Mouse (Mus musculus) mature B cell (primary cell): ENCODE measurements at regions not wholly inside any gene's neighbourhood (a gene's known extent, or its start where the extent isn't known, plus 50 kb on each side); places are given as distances from the start of the nearest gene placed in this dataset.

ENCODE experiments used
- in situ Hi-C: fragments of 300-500 bp; cut with MboI; formaldehyde crosslinking; loops from 2 replicates; pipeline ENCODE4 v1.14.3; 2019

- in situ Hi-C loops: no loop called here
These were observed 186.0 kb downstream of the Setd4 start for GRCm38 (mm10) chr16:93417831-93418230.

DNA sequence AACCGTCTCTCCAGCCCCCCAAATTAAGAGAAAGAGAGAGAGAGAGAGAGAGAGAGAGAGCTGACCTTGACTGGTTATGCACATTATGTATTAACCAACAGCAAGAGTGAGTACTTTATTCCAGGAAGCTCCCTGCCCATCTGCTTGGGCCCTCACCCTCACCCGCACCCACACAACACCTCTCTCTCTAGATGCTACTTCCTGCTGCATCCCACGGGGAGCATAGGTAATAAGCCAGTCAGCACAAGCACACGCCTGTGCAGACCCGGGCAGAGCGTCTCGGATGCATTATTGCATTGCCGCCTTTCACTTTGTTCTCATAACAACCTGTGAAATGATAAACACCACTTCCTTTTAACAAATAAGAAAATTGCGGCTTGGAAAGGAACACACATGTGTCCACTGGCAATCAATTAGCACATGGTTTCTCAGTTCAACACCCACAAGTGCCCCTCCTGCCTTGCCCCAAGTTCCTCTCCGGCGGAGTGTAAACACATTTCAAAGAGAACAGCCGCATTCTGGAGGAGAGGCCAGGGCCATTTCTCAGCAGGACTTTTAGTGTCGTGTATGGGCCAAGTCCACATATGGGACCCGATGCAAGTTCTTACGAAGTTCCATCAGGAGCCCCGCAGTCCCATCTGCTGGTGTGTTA is 211.7 kb downstream of the Setd4 start:
- in situ Hi-C loops: no loop called here

- in situ Hi-C loops: no loop called here
These were observed 216.2 kb downstream of the Setd4 start for GRCm38 (mm10) chr16:93387578-93388116.

- in situ Hi-C loops: no loop called here
These were observed 219.8 kb downstream of the Setd4 start for GRCm38 (mm10) chr16:93384039-93384537.

DNA sequence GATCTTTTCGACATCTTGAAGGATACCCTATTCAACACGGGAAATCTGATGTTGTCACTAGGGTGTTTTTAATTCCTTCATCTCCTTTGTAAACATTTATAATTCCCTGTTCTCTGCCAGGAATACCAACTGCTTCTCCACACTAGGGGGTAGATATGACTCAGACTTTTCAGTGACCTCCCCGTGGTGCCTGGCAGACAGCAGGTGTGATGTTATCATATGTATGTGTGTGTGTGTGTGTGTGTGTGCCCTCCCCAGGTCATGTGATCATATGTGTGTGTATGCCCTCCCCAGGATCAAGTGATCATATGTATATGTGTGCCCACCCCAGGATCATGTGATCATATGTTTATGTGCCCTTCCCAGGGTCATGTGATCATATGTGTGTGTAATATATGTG is 220.9 kb downstream of the Setd4 start:
- in situ Hi-C loops: no loop called here

DNA sequence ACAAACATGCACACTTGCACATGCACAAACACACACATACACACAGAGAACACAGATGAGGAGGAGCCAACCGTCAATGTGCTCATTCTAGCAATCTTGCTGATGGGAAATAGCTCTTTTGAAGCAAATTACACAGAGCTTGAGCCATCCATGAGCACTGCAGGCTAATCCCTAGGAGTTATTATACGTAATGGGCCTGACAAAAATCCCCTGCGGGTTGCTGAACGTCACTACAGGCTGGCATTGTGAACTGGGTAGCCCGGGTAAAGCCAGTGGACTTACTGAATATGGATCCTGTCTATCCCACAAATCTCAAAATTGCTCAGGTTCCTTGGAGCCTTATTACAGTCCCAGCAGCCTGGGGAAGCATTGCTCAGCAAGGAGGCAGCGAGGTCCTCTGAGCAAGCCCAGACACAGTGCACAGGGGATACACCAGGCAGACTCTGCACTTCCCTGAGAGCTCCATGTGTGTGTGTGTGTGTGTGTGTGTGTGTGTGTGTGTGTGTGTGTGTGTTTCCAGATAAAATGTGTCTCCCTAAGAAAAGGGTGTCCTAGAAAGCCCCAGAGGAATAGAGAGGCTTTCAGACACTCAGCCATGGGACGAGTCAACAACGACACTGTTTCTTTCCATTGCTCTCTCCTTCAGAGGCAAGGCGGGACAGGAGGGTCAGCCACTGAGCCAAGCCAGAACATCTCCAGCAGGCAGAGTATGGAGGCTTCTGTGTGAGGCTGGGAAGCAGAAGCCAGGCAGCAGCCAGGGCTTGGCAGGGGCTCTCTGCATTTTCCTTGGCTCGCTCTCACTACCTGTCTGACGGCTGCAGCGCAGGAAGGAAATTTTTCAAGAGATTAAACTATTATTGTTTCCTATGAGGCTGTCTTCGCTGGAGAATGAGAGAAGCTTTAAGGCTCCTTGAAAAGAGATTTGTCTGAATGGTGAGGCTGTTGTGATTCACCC is 222.9 kb downstream of the Setd4 start:
- in situ Hi-C loops: no loop called here

DNA sequence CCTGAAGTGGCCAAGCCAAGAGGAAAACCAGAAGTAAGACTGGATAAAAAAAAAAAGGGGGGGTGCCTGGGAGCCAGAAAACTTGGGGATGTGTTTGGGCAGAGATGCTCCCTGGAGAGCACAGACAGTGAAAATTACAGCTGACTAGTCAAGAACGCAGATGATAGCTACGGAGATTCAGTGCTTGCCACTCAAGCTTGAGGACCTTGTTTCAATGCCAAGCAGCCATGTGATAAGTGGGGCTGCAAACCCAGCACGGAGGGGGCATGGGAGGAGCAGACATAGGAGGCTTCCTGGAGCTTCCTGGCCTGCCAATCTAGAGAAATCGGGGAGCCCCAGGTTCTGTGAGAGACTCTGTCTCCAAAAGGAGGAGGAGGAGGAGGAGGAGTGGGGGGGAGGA is 223.7 kb downstream of the Setd4 start:
- in situ Hi-C loops: no loop called here

GRCm38 (mm10) chr16:93379611-93380010 is 224.3 kb downstream of the Setd4 start:
- in situ Hi-C loops: no loop called here

GRCm38 (mm10) chr16:93374669-93375068 is 229.2 kb downstream of the Setd4 start:
- in situ Hi-C loops: no loop called here

DNA sequence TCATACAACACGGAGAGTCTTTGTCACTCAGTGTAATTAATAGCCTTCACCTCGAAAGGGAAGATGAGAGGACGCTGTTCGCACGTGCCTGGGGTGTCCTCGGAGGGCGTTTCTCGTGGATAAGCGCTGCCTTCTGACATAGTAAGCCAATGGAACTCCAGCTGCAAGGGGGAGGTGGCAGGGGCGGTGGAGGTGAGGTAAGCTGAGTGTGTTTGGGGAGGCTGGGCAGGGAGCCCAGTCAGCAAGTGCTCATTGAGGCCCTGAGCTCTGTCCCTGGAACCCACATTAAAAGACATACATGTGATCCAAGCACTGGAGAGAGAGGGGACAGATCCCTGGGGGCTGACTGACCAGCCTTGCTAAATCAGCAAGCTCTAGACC is 234.1 kb downstream of the Setd4 start:
- in situ Hi-C loops: no loop called here

DNA sequence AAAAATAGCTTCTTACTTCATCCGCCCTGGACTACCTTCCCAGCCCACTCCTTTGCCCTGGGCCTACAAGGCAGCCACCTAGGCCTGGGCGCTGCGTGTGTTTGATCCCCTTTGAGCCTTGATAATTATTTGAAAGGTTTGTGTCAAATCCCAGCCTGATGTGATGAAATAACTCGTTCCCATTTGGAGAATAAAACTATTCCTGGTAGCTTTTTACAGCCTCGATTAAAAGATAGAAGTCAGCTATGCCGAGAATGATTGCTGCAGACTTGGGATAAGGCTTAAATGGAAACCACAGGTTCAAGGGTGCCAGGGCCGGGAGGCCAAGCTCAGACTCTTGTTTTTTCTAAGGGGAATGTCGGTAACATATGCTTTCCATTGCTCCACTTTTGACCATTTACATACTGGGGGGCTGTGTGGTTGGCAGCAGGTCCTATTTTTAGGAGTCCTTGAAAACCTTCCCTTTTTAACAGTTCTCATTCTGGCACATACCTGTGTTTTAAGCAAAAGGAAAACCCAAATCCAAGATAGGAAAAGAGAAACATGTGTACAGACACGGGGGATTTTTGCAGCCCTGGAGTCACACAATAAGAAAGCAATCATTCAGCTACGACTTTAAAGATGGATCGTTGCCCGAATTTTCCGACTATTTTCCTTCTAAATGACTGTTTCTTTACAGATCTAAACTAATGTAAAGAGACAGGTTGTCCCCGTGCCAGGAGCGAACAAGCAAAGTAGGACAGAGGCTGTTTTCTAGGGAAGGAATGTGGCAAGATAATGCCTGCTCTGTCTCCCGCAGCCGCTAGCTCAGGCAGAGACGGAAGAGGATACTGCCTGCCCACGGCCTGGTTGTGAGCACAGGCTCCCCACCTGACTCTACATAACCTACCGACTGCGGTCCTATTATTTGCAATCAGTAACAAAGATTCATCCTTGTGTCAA is 234.8 kb downstream of the Setd4 start:
- in situ Hi-C loops: no loop called here

- in situ Hi-C loops: no loop called here
These were observed 235.9 kb downstream of the Setd4 start for GRCm38 (mm10) chr16:93367995-93368394.

DNA sequence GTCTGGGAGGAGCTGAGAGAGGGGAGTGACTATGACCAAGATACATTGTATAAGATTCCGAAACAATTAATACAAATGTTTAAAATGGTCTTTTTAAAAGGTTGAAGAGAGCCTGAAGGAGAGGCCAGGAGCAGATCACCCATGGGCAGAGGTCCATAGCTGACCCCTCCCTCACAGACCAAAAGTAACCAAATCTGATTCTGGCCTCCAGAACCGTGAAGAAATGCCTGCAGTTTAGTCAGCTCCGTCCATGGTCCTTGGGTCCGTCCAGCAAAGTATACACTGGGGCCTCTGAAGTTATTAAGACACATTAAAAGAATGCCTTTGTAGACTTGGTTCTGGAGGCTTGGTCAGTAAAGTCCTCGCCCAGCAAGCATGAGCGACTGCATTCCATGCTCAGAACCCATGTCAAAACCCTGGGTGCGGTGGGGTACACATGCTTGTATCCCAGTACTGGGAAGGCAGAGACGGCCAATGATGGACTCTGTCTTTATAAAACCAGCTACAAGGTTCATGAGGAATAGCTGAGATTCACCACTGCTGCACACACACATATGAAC is 236.5 kb downstream of the Setd4 start:
- in situ Hi-C loops: no loop called here

DNA sequence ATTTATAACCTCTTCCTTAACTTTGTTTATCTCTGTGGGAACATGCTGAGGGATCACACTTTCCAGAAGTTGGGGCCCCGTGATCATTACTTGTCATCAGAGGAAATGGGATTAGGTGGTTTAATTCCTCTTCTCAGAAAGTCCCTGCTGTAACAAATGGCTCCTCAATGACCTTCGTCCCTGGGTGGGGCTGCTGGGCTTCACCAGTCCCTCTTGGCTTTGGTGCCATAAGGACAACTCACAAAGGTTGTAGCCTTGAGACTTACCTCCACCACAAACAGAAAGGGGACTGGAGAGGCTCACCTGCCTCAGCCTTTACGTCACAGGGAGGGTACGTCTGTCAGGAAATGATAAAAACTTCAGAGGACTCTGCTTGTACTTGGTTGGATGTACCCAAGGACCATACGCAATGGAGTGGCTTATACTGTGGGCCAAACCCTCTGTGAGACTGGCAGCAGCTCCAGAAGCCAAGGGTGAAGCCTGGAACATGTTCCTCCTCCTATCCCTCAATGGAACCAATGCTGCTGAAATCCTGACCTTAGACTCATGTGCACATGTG is 237.4 kb downstream of the Setd4 start:
- in situ Hi-C loops: no loop called here

- in situ Hi-C loops: no loop called here
These were observed 238.5 kb downstream of the Setd4 start for GRCm38 (mm10) chr16:93365236-93365951.

GRCm38 (mm10) chr16:93359772-93360171 is 244.1 kb downstream of the Setd4 start:
- in situ Hi-C loops: no loop called here

DNA sequence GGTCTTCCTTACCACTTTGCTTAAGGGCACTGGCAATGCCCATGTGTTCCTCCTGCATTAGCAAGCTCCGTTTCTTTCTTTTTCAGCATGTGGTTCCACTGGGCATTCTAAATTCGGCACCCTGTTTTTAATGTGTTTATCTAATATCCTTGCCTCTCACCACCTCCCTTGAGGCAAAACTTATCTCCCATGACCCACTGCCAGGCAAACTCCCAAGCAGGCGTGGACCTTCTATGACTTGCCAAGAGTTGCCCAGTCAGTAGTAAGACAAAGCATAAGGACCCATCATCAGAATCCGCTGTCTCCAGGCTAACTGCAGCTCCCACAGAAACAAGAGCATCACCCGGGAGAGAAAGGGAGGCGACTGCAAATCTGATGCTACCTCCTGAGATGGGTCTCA is 245.2 kb downstream of the Setd4 start:
- in situ Hi-C loops: no loop called here

DNA sequence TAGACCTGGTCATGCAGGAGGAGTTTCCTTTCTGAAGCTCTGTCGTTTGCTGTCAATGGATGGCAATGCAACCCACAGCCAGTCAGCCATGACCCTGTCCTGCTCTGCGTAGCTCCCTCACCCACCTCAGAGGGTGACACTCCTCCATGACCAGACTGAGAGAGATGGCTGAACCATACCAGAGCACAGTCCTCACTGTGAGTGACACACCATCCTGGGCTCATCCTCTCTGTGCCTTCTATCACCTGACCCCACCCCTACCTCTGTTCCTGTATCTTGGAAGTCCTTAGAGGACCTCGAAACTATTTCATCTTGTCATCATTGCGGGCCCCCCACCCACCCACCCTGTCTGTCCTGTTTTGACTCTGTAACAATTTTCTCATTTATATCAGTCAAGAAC is 245.7 kb downstream of the Setd4 start:
- in situ Hi-C loops: no loop called here

- in situ Hi-C loops: no loop called here
These were observed 248.5 kb downstream of the Setd4 start for GRCm38 (mm10) chr16:93355204-93355899.

DNA sequence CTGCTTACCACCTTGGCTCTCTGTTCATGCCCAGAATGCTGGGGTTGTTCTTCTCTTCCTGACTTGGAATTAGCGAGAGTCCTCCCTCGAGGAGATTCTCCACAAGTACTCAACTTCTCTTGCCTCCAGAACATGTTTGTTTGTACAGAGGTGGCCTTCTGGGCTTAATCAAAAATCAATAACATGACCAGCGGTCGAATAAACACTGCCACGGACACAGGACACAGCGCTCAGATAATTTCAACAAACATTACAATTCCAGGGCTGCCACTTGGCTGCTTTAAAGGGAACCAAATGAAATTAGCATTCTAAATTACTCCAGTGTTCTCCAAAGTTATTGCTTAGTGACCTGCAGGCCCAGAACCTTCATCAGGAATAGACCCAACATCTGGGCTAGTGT is 249.9 kb downstream of the Setd4 start:
- in situ Hi-C loops: no loop called here
